Mouse (Mus musculus) CD8-positive naive resting alpha-beta T cell, adult 57 days (primary cell): ENCODE results near the gene Fhl2. TPM values are rescaled to one million over a fixed set of nuclear protein-coding genes. Genes with fewer than 3 reads are reported as not detected.

Experiments
- total RNA-seq: library from RNA; stranded (reverse); gene quantifications from one replicate; pipeline ENCODE4 v1.2.4, GENCODE M21; 2023

Fhl2 gene
- total RNA-seq = 7.9 TPM

DNA sequence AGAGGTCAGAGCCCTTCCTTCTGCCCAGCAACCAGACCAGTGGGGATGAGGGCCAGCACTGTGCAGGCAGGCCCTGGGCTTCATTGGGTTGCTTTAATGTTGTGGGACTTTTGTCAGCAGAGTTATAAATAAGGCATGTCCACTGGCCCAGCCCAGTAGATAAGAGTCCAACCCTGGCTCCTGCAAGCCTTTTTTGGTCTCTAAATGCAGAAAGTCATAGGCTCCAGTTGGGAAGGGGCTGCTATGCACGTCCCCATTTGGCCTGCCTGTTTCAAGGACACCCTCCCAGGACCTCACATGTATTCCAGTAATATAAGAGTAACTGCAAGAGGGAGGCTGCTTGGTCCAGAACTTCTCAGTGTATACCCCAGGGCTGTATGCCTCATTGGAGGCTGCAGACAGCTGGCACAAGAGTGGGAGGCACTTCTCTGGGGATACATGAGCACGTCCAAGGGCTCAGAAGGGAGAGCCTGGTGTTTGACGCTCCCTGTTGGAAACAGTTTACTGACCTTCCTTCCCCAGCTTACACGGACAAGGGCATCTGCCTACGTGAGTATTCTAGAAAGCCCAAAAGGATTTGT, at the start of gene Fhl2:
TSS of gene Fhl2 (minus strand) at position 324 of the 581 bp plus-strand sequence.

DNA sequence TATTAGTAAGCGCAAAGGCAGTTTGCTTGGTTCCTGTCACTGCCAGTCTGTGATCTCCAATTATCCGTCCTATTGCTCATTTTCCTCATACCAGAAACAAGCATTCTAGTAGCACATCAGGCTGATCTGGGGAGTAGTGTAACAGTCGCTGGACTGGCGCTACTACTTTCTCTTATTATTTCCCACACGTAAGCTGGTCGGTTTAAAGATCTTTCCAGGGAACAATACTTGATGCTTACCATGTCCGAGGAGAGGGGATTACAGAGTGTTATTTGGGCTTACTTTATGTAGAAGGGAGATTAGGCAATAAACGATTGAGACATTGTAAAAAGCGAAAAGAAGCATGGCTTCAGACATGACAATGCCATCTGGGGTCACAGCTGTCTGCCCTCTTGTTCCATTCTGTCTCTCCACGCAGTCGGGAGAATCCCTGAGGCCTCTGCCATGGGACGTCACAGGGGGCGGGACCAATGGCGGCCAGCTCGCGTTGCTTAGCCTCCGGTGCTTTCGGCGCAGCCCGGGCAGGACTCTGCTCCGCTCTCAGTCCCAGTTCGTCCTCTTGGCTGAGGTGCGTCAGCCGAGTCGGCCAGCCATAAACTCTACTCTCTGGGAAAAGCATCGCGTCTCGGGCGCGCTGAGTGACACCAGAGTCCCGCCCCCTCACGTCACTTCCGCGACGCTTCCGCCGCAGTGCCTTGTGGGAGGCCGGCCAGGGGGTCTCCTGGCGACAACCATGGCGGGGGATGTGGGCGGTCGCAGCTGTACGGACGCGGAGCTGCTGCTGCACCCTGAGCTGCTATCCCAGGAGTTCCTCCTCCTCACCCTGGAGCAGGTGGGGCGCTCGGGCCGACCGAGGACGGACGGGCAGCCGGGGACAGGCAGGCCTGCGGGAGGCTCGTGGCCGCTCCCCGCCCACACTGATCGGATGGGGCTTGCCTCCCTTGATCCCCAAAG, 98.5 kb downstream of the Fhl2 start, which contains the start of the genes Tgfbrap1 and AI597479:
TSS of gene Tgfbrap1 (minus strand) at position 607 of the 954 bp plus-strand sequence.
TSS of gene AI597479 (plus strand) at position 680 of the 954 bp plus-strand sequence.

Other genes with a start within 250 kb of the Fhl2 start
- gene Gpr45, start 244.1 kb downstream of the Fhl2 start, total RNA-seq = 0.24 TPM
- gene Tgfbrap1, start 98.3 kb downstream of the Fhl2 start, total RNA-seq = 26.8 TPM
- gene AI597479, start 98.3 kb downstream of the Fhl2 start, total RNA-seq = 6.0 TPM
- 32.2 TPM for gene Nck2, start 247.6 kb upstream of the Fhl2 start, total RNA-seq